Mouse (Mus musculus): ENCODE measurements at regions not wholly inside any gene's neighbourhood (a gene's known extent, or its start where the extent isn't known, plus 50 kb on each side); places are given as distances from the start of the nearest gene placed in this dataset.

DNA sequence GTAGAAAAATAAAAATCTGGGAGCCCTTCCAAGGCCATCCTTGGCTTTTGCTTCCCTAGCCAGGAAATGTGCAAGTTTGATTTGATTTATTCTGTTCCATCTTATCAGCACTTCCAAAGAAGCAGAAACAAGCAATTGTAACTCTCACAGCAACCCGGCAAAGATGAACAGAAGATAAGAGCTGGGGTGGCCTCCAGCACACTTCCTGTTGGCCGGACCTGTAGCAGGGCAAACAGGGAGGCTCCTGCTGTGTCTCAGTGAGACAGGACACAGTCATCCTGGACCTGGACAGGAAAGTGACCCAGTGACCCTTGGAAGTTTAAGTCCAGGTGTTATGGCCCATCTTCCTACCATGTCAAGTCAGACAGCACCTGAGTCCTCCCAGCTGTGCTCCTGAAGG is 58.6 kb upstream of the Cldn5 start:
- 73% methylated on average over 2 of the region's 2 CpGs for WGBS
- ATAC-seq (ENCODE audit: low FRiP score, low read depth), result no peak
- H3K4me2 ChIP-seq (replicated peaks), result no peak overlapping the region
- H3K27ac ChIP-seq, result no peak overlapping the region
- no peaks in the 10 kb centered on the region for H3K27me3 ChIP-seq (replicated peaks)
- no peaks in the 10 kb centered on the region for H3K4me1 ChIP-seq
- H3K4me3 ChIP-seq, result no peak overlapping the region
- H3K9ac ChIP-seq, result no peak overlapping the region
- no peaks in the 10 kb centered on the region for H3K9me3 ChIP-seq
- H3K36me3 ChIP-seq, result no peaks in the 10 kb centered on the region

- WGBS, result 58% methylated on average over 13 of the region's 13 CpGs
- H3K36me3 ChIP-seq, result no peaks in the 10 kb centered on the region
- 0 out of 2 replicates have a peak, but pooled peaks cover 3% of the 10 kb centered on the region for H3K27me3 ChIP-seq (replicated peaks)
- H3K4me3 ChIP-seq, result no peak overlapping the region
- H3K27ac ChIP-seq, result no peak overlapping the region
- H3K4me2 ChIP-seq (replicated peaks), result no peak overlapping the region
- ATAC-seq (ENCODE audit: low FRiP score, low read depth), result no peak
- no peaks in the 10 kb centered on the region for H3K9me3 ChIP-seq
- H3K4me1 ChIP-seq, result no peaks in the 10 kb centered on the region
- no peak overlapping the region for H3K9ac ChIP-seq
Measured at GRCm38 (mm10) chr16:18720433-18721233, 56.0 kb upstream of the Cldn5 start.

DNA sequence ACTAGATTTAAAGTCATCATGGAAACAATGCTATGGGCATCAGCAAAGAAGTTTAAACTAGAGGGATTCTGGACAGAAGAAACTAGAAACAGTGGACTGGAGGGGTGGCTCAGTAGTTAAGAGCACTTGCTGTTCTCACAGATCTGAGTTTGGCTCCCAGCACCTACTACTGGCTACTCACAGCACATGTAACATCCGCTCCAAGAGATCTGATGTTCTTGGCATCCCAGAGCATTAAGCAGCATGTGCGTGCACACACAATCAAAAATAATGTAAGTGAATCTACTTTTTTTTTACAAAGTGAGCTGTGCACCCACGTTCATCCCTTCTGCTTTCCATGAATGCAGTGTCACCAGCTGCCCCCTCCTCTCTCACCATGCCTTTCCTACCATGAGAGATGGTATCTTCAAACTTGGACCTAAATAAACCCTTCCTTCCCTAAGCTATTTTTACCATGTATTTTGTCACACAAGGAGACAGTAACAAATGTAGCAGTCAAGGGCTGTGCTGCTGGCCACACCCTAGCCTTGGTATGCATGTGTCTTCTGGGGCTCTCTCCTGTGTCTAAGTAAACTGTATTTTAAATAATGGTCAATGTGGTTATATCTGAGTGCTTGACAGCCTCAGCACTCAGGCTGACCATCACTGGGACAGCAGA is 53.3 kb upstream of the Cldn5 start:
- 0 out of 2 replicates have a peak, but pooled peaks cover 3% of the 10 kb centered on the region for H3K27me3 ChIP-seq (replicated peaks)

DNA sequence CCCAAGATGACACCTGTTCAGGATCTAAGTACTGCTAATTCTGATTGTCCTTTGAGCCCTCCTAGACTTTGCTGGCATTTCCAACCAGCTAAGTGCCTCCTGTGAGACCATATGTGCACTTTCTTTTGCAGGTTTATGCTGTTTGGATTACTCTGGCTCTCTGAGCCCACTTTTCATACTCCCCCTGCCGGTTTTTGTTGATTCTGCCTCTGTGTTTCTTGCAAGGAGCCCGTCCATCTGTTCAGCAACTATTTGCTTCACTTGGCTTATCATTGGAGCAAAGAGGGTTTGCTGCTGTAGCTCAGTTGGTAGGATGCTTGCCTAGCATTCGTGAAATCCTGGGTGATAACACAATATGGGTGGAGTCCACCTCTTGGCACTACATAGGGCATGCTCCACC is 52.8 kb upstream of the Cldn5 start:
- Histone ChIP-seq H3K27me3 (replicated peaks) (0 out of 2 replicates have a peak, but pooled peaks cover 3% of the 10 kb centered on the region), H3K4me2 (replicated peaks) (no peak overlapping the region), H3K9me3 (no peaks in the 10 kb centered on the region), H3K4me1 (no peaks in the 10 kb centered on the region), H3K27ac (no peak overlapping the region), H3K36me3 (no peaks in the 10 kb centered on the region), H3K4me3 (no peak overlapping the region), H3K9ac (no peak overlapping the region)
- 44% methylated on average over 3 of the region's 3 CpGs for WGBS
- ATAC-seq (ENCODE audit: low FRiP score, low read depth), result no peak

More for the DNA sequence above, 53.3 kb upstream of the Cldn5 start:
- no peaks in the 10 kb centered on the region for H3K36me3 ChIP-seq
- no peak for ATAC-seq (ENCODE audit: low FRiP score, low read depth)
- no peak overlapping the region for H3K4me3 ChIP-seq
- H3K4me1 ChIP-seq, result no peaks in the 10 kb centered on the region
- no peaks in the 10 kb centered on the region for H3K9me3 ChIP-seq
- 80% methylated on average over 3 of the region's 3 CpGs for WGBS
- no peak overlapping the region for H3K4me2 ChIP-seq (replicated peaks)
- H3K27ac ChIP-seq, result no peak overlapping the region
- no peak overlapping the region for H3K9ac ChIP-seq

DNA sequence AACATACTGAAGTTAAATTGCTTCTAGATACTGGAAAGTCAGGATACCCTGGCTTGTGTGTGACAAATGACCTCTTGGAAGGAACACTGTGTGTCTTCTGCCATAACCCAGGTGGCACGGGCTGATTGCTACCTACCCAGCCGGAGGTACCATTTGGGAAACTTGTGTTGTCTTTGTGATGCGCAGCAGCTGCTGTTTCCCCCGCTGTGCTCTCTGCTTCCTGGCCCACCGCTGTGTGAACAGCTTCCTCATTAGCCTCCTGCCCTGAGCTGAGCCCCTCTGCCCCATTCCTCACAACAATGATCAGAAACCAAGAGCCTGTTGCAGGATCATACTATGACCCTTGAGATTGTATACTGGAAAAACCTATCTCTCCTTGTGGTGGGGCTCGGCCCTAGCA is 51.9 kb upstream of the Cldn5 start:
- Histone ChIP-seq H3K27ac (no peak overlapping the region), H3K4me1 (no peaks in the 10 kb centered on the region), H3K9me3 (no peaks in the 10 kb centered on the region), H3K36me3 (no peaks in the 10 kb centered on the region), H3K27me3 (replicated peaks) (0 out of 2 replicates have a peak, but pooled peaks cover 3% of the 10 kb centered on the region), H3K4me3 (no peak overlapping the region), H3K9ac (no peak overlapping the region), H3K4me2 (replicated peaks) (no peak overlapping the region)
- WGBS, result 18% methylated on average over 6 of the region's 6 CpGs
- no peak for ATAC-seq (ENCODE audit: low FRiP score, low read depth)
